Mouse (Mus musculus) hindbrain, embryonic 15.5 days (tissue): ENCODE results near the gene Chrdl2. TPM values are rescaled to one million over a fixed set of nuclear protein-coding genes. Genes with fewer than 3 reads are reported as not detected.

Experiments used
- ATAC-seq: fragments of 200-750 bp; cut with Nextera tagmentation; 2 replicates; pipeline ENCODE4 v1.8.0; 2017; ENCODE audit warnings: low read depth, moderate number of reproducible peaks, moderate TSS enrichment; ENCODE audit not compliant: low FRiP score
- H3K27ac ChIP-seq: fragments of 300-500 bp; sonication (generic); replicated peaks from 2 replicates; pipeline ENCODE4 v1.5.1; 2015; ENCODE audit warnings: mild to moderate bottlenecking, inconsistent platforms
- H3K27me3 ChIP-seq: fragments of 300-500 bp; sonication (generic); 2 replicates; pipeline ENCODE4 v1.6.1; 2015; ENCODE audit warnings: control low read depth, inconsistent platforms
- H3K36me3 ChIP-seq: fragments of 300-500 bp; sonication (generic); 2 replicates; pipeline ENCODE4 v1.6.1; 2015; ENCODE audit warnings: control low read depth, inconsistent platforms
- H3K4me1 ChIP-seq: fragments of 300-500 bp; sonication (generic); replicated peaks from 2 replicates; pipeline ENCODE4 v1.6.1; 2015; ENCODE audit warnings: control low read depth, inconsistent platforms
- H3K4me2 ChIP-seq: fragments of 300-500 bp; sonication (generic); 2 replicates; pipeline ENCODE4 v1.6.1; 2015; ENCODE audit warnings: moderate library complexity, mild to moderate bottlenecking, inconsistent platforms
- H3K4me3 ChIP-seq: fragments of 300-500 bp; sonication (generic); 2 replicates; pipeline ENCODE4 v1.5.1; 2015; ENCODE audit warnings: mild to moderate bottlenecking, inconsistent platforms
- H3K9ac ChIP-seq: fragments of 300-500 bp; sonication (generic); 2 replicates; pipeline ENCODE4 v1.6.1; 2015; ENCODE audit warnings: inconsistent platforms
- H3K9me3 ChIP-seq: fragments of 300-500 bp; sonication (generic); 2 replicates; pipeline ENCODE4 v1.6.1; 2016; ENCODE audit warnings: control low read depth, inconsistent platforms
- WGBS: fragments of 180-500 bp; shearing (Covaris S2); methylation state at CpG from one replicate; pipeline ENCODE4 v1.1.7; 2015; 5-methylcytosine and 5-hydroxymethylcytosine counted together
- polyA plus RNA-seq: library from polyadenylated mRNA; unstranded; fragments of >200 nt; fragmentation: Nextera tagmentation; extraction: Ambion mirVana; gene quantifications from 2 replicates; pipeline ENCODE4 v1.2.1, GENCODE M21; 2015

Gene Chrdl2
- polyA plus RNA-seq, 1 experiment from 2014 or later, result 1.3 TPM

DNA sequence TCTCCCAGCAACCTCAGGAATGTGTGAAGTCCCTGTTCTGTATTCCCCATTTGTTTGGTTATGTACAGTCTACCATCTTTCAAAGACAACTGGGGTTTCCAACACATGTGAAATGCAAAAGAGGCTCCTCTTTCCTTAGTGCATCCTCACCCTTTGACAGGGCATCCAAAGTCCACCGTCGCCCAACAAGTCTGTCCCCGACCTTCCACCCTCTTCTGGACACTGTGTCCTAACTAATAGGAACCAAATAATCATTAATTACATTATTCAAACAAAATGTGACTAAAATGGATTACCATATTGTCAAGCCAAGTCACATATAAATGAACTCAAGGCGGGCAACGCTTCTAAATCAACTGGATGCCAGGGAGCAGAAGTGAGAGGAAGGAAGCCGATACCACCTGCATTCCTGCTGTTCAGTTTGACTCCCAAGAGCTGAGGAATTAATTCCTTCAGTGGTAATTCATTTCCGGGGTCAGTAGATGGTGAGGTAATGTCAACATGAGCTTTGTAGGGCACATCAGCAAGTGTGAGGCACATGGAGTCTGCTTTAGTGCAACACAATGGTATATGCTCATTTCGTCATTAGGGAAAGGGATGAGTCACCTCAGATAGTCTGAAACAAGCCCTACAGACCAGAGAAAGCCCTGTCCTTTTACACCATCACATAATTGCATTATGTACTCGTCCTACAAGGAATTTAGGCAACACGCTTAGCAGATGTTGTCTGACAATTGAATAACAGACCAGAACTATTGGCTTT, 31.6 kb upstream of the Chrdl2 start:
- H3K27me3 ChIP-seq, result no peaks in the 10 kb centered on the region
- no peak overlapping the region for H3K4me3 ChIP-seq
- peaks cover 32% of the 10 kb centered on the region for H3K4me1 ChIP-seq
- no peak overlapping the region for H3K4me2 ChIP-seq
- no peak for ATAC-seq
- no peak overlapping the region for H3K9ac ChIP-seq
- 66% methylated on average over 10 of the region's 10 CpGs for WGBS
- H3K27ac ChIP-seq, result no peak overlapping the region
- H3K9me3 ChIP-seq, result no peaks in the 10 kb centered on the region
- H3K36me3 ChIP-seq, result no peaks in the 10 kb centered on the region

DNA sequence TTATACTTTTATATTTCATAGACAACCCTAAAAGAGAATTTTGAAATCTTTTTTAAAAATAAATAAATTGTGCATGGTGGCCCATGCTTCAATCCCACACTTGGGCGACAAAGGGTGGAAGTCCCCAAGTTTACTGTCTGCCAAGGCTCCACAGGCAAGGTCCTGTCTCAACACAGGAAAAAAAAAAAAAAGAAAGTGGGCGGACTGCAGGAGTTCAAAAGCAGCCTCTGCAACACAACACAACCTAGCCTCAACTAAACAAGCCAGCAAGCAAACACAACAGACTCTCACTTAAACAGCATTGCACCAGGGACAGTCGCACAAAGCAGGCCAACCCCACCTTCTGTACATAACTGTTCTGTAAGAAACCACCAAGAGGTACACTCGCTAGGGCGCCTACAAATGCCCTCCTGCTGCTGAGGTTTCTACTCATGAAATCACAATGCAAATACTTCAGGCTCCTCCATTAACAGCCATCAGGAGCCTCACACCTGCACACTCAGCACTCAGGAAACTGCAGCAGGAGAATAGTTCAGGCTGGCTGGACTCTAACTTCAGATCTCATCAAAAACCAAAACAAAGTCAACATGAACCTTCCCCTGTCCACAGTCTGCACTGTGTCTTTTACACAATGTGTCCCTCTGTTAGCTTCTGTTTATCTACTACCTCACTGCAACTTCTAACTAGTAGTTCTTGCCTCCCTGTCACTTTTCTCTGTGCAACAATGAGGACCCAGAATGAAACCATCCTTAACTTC, 30.0 kb upstream of the Chrdl2 start:
- Histone ChIP-seq H3K4me2 (no peak overlapping the region), H3K27ac (no peak overlapping the region), H3K27me3 (no peaks in the 10 kb centered on the region), H3K9me3 (no peaks in the 10 kb centered on the region), H3K4me3 (no peak overlapping the region), H3K9ac (no peak overlapping the region), H3K4me1 (peaks cover 32% of the 10 kb centered on the region), H3K36me3 (no peaks in the 10 kb centered on the region)
- WGBS, result 84% methylated on average over 5 of the region's 5 CpGs
- no peak for ATAC-seq

- Histone ChIP-seq H3K4me2 (no peak overlapping the region), H3K36me3 (no peaks in the 10 kb centered on the region), H3K9me3 (no peaks in the 10 kb centered on the region), H3K4me1 (peaks cover 35% of the 10 kb centered on the region), H3K27me3 (no peaks in the 10 kb centered on the region), H3K4me3 (no peak overlapping the region), H3K27ac (no peak overlapping the region), H3K9ac (no peak overlapping the region)
- ATAC-seq, result no peak
- WGBS, result 85% methylated on average over 2 of the region's 2 CpGs
These were observed 27.9 kb upstream of the Chrdl2 start for GRCm38 (mm10) chr7:99978041-99978440.

DNA sequence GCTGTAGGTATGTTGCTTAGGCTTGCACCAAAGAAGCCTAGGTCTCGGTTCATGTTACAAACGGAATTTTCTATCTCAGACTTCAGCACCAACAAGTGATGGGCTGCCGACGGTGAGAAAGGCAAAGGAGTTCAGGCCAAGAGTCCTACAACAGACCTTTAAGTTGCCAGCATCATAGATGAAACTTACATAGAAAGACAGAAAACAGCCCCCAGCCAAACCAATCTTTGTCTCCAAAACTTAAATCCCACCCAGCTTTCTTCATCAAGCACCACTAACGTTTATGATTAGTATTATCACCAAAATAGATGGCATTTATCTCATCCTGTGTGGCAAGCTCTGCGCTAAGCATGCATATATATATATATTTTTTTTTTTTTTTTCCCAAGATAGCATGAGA, 26.9 kb upstream of the Chrdl2 start:
- H3K9ac ChIP-seq, result peak overlapping the region; percentile 67
- peak overlapping the region; percentile 93 for H3K27ac ChIP-seq
- H3K4me1 ChIP-seq, result peaks cover 33% of the 10 kb centered on the region
- H3K4me3 ChIP-seq, result peak overlapping the region; percentile 73
- peak overlapping the region; percentile 71 for H3K4me2 ChIP-seq
- H3K36me3 ChIP-seq, result no peaks in the 10 kb centered on the region
- no peak for ATAC-seq
- no peaks in the 10 kb centered on the region for H3K9me3 ChIP-seq
- no peaks in the 10 kb centered on the region for H3K27me3 ChIP-seq
- WGBS, result 8% methylated on average over 6 of the region's 6 CpGs

DNA sequence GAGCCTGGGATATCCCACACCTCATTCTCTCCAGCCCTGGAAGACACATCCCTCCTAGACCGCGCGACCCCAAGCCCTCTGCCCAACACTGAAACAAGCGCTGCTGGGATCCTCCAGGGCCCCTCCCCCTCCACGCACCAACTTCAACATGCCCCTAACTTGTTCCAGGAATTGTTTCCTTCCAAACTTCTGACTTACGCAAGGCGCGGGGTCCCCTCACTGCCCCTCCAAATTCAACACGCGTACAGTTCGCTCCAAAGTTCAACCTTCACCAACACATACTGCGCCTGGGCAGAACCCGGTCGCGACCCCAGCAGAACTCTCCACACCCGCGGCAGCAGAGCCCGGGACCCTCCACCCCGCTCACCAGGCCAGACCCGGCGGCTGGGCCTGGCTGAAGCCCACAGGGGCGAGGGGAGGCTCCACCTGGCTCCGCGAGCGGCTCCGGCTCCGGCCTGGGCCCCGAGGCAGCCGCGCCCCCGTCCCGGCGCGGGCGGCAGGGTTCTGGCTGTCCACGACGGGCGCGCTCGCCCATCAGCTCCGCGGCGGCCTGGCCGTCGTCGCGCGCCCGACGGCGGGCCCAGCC, 26.3 kb upstream of the Chrdl2 start:
- peak; percentile 63 for ATAC-seq
- no peaks in the 10 kb centered on the region for H3K27me3 ChIP-seq
- H3K9ac ChIP-seq, result peak overlapping the region; percentile 67
- no peaks in the 10 kb centered on the region for H3K9me3 ChIP-seq
- peak overlapping the region; percentile 71 for H3K4me2 ChIP-seq
- peak overlapping the region; percentile 93 for H3K27ac ChIP-seq
- H3K4me1 ChIP-seq, result peaks cover 27% of the 10 kb centered on the region
- peak overlapping the region; percentile 73 for H3K4me3 ChIP-seq
- H3K36me3 ChIP-seq, result no peaks in the 10 kb centered on the region
- under 1% methylated on average over 25 of the region's 51 CpGs for WGBS

GRCm38 (mm10) chr7:99980132-99980591, 25.8 kb upstream of the Chrdl2 start, which contains the start of gene Rnf169:
Gene Rnf169 (minus strand): TSS chr7:99980448.
- H3K36me3 ChIP-seq, result no peaks in the 10 kb centered on the region
- peak within 1 kb of the TSS; percentile 93 for H3K27ac ChIP-seq
- 0% methylated on average over 39 of the region's 55 CpGs for whole genome bisulfite sequencing
- peak within 1 kb of the TSS; percentile 73 for H3K4me3 ChIP-seq
- H3K9me3 ChIP-seq, result no peaks in the 10 kb centered on the region
- peak within 1 kb of the TSS; percentile 67 for H3K9ac ChIP-seq
- peaks cover 25% of the 10 kb centered on the region for H3K4me1 ChIP-seq
- peak within 1 kb of the TSS; percentile 71 for H3K4me2 ChIP-seq
- peak; percentile 96 for ATAC-seq
- H3K27me3 ChIP-seq, result no peaks in the 10 kb centered on the region

GRCm38 (mm10) chr7:99981311-99981710, 24.7 kb upstream of the Chrdl2 start:
- Histone ChIP-seq H3K27ac (peak overlapping the region; percentile 50), H3K9ac (no peak overlapping the region), H3K36me3 (no peaks in the 10 kb centered on the region), H3K4me2 (no peak overlapping the region), H3K4me1 (peaks cover 25% of the 10 kb centered on the region), H3K9me3 (no peaks in the 10 kb centered on the region), H3K27me3 (no peaks in the 10 kb centered on the region), H3K4me3 (no peak overlapping the region)
- ATAC-seq, result no peak
- 6% methylated on average over 2 of the region's 2 CpGs for WGBS

GRCm38 (mm10) chr7:99982256-99983242, 23.4 kb upstream of the Chrdl2 start:
- H3K9ac ChIP-seq, result no peak overlapping the region
- 83% methylated on average over 13 of the region's 13 CpGs for WGBS
- H3K4me1 ChIP-seq, result peaks cover 25% of the 10 kb centered on the region
- H3K36me3 ChIP-seq, result no peaks in the 10 kb centered on the region
- no peaks in the 10 kb centered on the region for H3K9me3 ChIP-seq
- no peak overlapping the region for H3K4me2 ChIP-seq
- H3K27ac ChIP-seq, result no peak overlapping the region
- ATAC-seq, result no peak
- no peaks in the 10 kb centered on the region for H3K27me3 ChIP-seq
- no peak overlapping the region for H3K4me3 ChIP-seq

GRCm38 (mm10) chr7:99988725-99989124, 17.2 kb upstream of the Chrdl2 start:
- WGBS, result 3% methylated on average over 4 of the region's 4 CpGs
- Histone ChIP-seq H3K4me3 (no peak overlapping the region), H3K9me3 (no peaks in the 10 kb centered on the region), H3K27me3 (no peaks in the 10 kb centered on the region), H3K4me1 (no peaks in the 10 kb centered on the region), H3K27ac (no peak overlapping the region), H3K4me2 (no peak overlapping the region), H3K9ac (no peak overlapping the region), H3K36me3 (no peaks in the 10 kb centered on the region)
- ATAC-seq, result peak; percentile 79; the same call in 1 of the 2 replicates

DNA sequence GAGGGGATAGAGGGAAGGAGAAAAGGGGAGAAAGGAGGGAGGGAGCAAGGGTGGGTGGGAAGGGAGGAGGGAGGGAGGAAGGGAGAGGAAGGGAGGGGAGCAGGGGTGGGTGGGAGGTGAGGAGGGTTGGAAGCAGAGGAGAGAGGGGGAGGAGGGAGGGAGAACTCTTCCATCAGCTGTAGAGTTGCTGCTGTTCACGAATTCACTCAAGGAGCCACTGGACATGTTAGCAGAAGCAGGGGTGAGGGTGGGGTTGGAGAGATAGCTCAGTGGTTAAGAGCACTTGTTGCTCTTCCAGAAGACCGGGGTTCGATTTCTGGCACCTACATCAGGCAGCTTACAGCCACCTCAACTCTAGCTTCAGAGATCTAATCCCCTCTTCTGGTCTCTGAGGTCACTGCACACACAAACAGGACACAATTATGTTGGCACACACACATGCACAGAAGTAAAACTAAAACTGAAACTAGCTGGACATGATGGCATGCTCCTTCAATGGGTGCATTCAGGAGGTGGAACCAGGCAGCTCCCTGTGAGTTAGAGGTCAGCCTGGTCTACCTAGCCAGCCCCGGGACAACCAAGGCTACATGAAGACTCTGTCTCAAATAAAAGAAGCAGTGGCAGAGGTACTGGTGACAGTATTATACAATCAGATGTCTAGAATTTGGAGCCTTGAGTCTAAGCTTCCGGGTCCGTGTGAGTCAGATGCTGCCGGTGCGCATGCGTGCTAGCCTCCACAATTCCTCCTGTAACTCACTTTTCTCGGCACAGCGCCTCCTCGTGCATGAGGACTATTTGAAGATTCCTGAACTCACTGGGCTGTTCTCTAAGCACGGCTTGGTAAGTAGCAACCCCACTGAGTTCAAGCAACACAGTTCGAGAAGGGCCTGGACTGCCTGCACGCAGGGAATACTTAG, 15.9 kb upstream of the Chrdl2 start:
- Histone ChIP-seq H3K27ac (no peak overlapping the region), H3K4me2 (0 out of 2 replicates have a peak overlapping the region, but pooled peaks have one; percentile 15), H3K4me3 (no peak overlapping the region), H3K9ac (no peak overlapping the region), H3K4me1 (no peaks in the 10 kb centered on the region), H3K9me3 (no peaks in the 10 kb centered on the region), H3K27me3 (no peaks in the 10 kb centered on the region), H3K36me3 (no peaks in the 10 kb centered on the region)
- ATAC-seq, result no peak
- WGBS, result 64% methylated on average over 15 of the region's 15 CpGs
